Mouse (Mus musculus) CH12.LX (cell line): ENCODE data around the gene Rad54l2.

ENCODE experiments used
- CTCF ChIP-seq, 2 experiments: IDR thresholded peaks in 1 of 2; conservative IDR thresholded peaks in 1 of 2; 2 replicates each; pipeline ENCODE4 v1.5.1; 2011 to 2012; ENCODE audit warnings: low read depth in 2 of 2, low read length in 2 of 2, improper control_type of control experiment in 1 of 2, inconsistent platforms in 1 of 2, mild to moderate bottlenecking in 1 of 2, moderate library complexity in 1 of 2
- MAZ ChIP-seq: IDR thresholded peaks from 2 replicates; pipeline ENCODE4 v1.6.1; 2012; ENCODE audit warnings: low read depth, mild to moderate bottlenecking, inconsistent platforms, low read length, improper control_type of control experiment, moderate library complexity
- POLR2A ChIP-seq: IDR thresholded peaks from 2 replicates; pipeline ENCODE4 v1.6.1; 2011; ENCODE audit warnings: low read depth, mild to moderate bottlenecking, improper control_type of control experiment, low read length
- POLR2AphosphoS2 ChIP-seq: IDR thresholded peaks from 2 replicates; pipeline ENCODE4 v1.6.1; 2011; ENCODE audit warnings: low read depth, low read length, improper control_type of control experiment
- SIN3A ChIP-seq: IDR thresholded peaks from 2 replicates; pipeline ENCODE4 v1.6.1; 2012; ENCODE audit warnings: low read length, improper control_type of control experiment, inconsistent platforms
- SMC3 ChIP-seq: IDR thresholded peaks from 2 replicates; pipeline ENCODE4 v1.6.1; 2011; ENCODE audit warnings: low read depth, low read length, improper control_type of control experiment
- TCF12 ChIP-seq: IDR thresholded peaks from 2 replicates; pipeline ENCODE4 v1.6.1; 2014; ENCODE audit warnings: low read depth, mild to moderate bottlenecking, inconsistent platforms, low read length, improper control_type of control experiment
- USF1 ChIP-seq: IDR thresholded peaks from 2 replicates; pipeline ENCODE4 v1.6.1; 2014; ENCODE audit warnings: low read depth, mild to moderate bottlenecking, inconsistent platforms, low read length, improper control_type of control experiment
- USF2 ChIP-seq: conservative IDR thresholded peaks from 2 replicates; pipeline ENCODE4 v1.6.1; 2011; ENCODE audit warnings: low read depth, low read length, improper control_type of control experiment
- ZC3H11A ChIP-seq: IDR thresholded peaks from 2 replicates; pipeline ENCODE4 v1.6.1; 2012; ENCODE audit warnings: low read depth, mild to moderate bottlenecking, inconsistent platforms, low read length, improper control_type of control experiment
- ZNF384 ChIP-seq: IDR thresholded peaks from 2 replicates; pipeline ENCODE4 v1.6.1; 2012; ENCODE audit warnings: low read depth, low read length, improper control_type of control experiment, inconsistent platforms

DNA sequence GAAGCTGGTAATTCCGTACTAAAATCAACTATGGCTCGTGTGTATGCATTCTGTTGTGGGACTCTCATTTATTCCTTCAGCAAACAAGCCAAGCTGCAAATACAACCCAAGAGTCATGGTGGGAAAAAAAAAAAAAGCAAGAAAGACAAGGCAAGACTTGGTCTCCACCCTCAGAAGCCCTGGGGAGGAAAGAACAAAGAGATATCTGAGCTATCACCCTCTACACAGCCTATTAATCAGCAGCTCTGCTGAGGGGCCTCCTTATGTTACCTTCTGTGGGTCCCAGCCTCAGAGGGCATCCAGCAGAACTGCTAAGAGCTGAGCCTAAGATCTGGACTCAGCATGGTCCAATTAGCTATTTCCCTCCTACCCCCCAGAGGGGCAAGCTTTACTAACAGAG, 115.1 kb downstream of the Rad54l2 start:
- TF ChIP-seq SMC3 (no peak), MAZ (no peak), SIN3A (no peak), POLR2AphosphoS2 (no peak), CTCF (conservative IDR thresholded peaks at IDR 0.05 in 1 of 2, IDR thresholded peaks at IDR 0.05 in 1 of 2; ENCODE audit: low read depth in 2 of 2, low read length in 2 of 2) (no peak), ZC3H11A (no peak), ZNF384 (no peak), USF2 (no peak), POLR2A (no peak), USF1 (no peak), TCF12 (no peak)
